ENCODE assay signal across 8 mouse cellular contexts in the genomic region with DNA sequence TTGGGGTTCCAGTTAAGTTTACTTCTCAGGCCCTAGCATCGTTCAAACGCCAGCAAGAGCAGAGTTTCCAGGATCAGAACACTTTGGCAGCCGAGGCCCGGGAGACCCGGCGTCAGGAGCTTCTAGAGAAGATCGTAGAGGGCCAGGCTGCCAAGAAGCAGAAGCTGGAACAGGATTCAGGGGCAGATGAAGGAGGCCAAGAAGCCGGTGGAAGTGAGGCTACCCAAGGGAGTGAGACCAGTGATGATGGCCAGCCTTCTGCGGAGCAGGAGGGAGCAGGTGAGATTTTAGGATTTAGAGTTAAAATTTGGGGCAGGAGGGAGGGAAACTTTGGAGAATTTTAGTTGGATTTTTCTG. TPM values are rescaled to one million over a fixed set of nuclear protein-coding genes. Genes with fewer than 3 reads are reported as not detected.
DNase-seq lines count a peak whose midpoint lies in the region; ATAC-seq and TF ChIP-seq lines count a peak whose summit lies in the region.
"Not testable (repeated sequence)": the region's sequence is repeated elsewhere in the genome, so short reads cannot be mapped to it uniquely, and the experiment has no call there.

No protein-coding gene starts in this region.

- H3K36me3 ChIP-seq in E14TG2a.4 (ENCODE audit: insufficient read depth, low read length) = peaks cover 60% of the 10 kb centered on the region
- H3K36me3 ChIP-seq in forebrain, embryonic 14.5 days (ENCODE audit: control insufficient read depth, insufficient read depth, low read length) = peaks cover 40% of the 10 kb centered on the region
- H3K36me3 ChIP-seq in heart, embryonic 16.5 days (ENCODE audit: control insufficient read depth, insufficient read depth) = peaks cover 30% of the 10 kb centered on the region
- not testable (repeated sequence) for H3K36me3 ChIP-seq in kidney, adult 2 months (ENCODE audit: control insufficient read depth, insufficient read depth, low read length); liver, embryonic 11.5 days (ENCODE audit: control insufficient read depth, insufficient read depth, low read length)
- H3K36me3 ChIP-seq in midbrain, embryonic 10.5 days = peaks cover 54% of the 10 kb centered on the region

- H3K4me2 ChIP-seq in forebrain, embryonic 14.5 days (ENCODE audit: low read length) = peak overlapping the region; percentile 70
- H3K4me2 ChIP-seq in heart, embryonic 16.5 days (ENCODE audit: low read depth, low read length) = peak overlapping the region; percentile 70
- H3K4me2 ChIP-seq in liver, embryonic 11.5 days = peak overlapping the region; percentile 98

- H3K9me3 ChIP-seq in E14TG2a.4 (ENCODE audit: low read length); forebrain, embryonic 14.5 days (replicated peaks; ENCODE audit: control insufficient read depth, low read length); heart, embryonic 16.5 days (replicated peaks; ENCODE audit: control insufficient read depth, low read length); liver, embryonic 11.5 days (ENCODE audit: control insufficient read depth, low read length); midbrain, embryonic 10.5 days (replicated peaks): not testable (repeated sequence)

- not testable (repeated sequence) for TF ChIP-seq POLR2A in kidney, adult 2 months (IDR thresholded peaks at IDR 0.05; ENCODE audit: low read depth, low read length)

- TF ChIP-seq CTCF in E14TG2a.4 (conservative IDR thresholded peaks at IDR 0.05; ENCODE audit: low read length); kidney, adult 2 months (conservative IDR thresholded peaks at IDR 0.05; ENCODE audit: insufficient read depth, insufficient read length, low read depth, low read length): not testable (repeated sequence)

- H3K4me3 ChIP-seq in E14TG2a.4 (replicated peaks; ENCODE audit: low read length) = peak overlapping the region; percentile 92
- peak overlapping the region; percentile 69 for H3K4me3 ChIP-seq in forebrain, embryonic 14.5 days (ENCODE audit: low read depth, low read length)
- H3K4me3 ChIP-seq in heart, embryonic 16.5 days (ENCODE audit: low read length) = peak overlapping the region; percentile 83
- peak overlapping the region; percentile 64 for H3K4me3 ChIP-seq in kidney, adult 2 months (ENCODE audit: insufficient read depth, low read depth, low read length)
- peak overlapping the region; percentile 76 for H3K4me3 ChIP-seq in liver, embryonic 11.5 days (ENCODE audit: low read depth, low read length)
- H3K4me3 ChIP-seq in midbrain, embryonic 10.5 days = peak overlapping the region; percentile 83

- peaks cover 27% of the 10 kb centered on the region for H3K4me1 ChIP-seq in E14TG2a.4 (replicated peaks; ENCODE audit: low read depth, low read length)
- peaks cover 15% of the 10 kb centered on the region for H3K4me1 ChIP-seq in forebrain, embryonic 14.5 days (ENCODE audit: control insufficient read depth, insufficient read depth, low read length)
- H3K4me1 ChIP-seq in heart, embryonic 16.5 days (ENCODE audit: control insufficient read depth, insufficient read depth, low read length) = peaks cover 11% of the 10 kb centered on the region
- not testable (repeated sequence) for H3K4me1 ChIP-seq in kidney, adult 2 months (ENCODE audit: control insufficient read depth, insufficient read depth, low read length)
- H3K4me1 ChIP-seq in liver, embryonic 11.5 days (replicated peaks; ENCODE audit: control insufficient read depth, insufficient read depth, low read length) = peaks cover 12% of the 10 kb centered on the region
- peaks cover 25% of the 10 kb centered on the region for H3K4me1 ChIP-seq in midbrain, embryonic 10.5 days

- DNase-seq in cerebellum, postnatal 10 days = peak; percentile 55 to 61
- not testable (repeated sequence) for DNase-seq in forebrain, embryonic 14.5 days (ENCODE audit: low spot score); liver, embryonic 11.5 days (ENCODE audit: low spot score); midbrain, embryonic 10.5 days (ENCODE audit: low spot score)
- peak; percentile 23 for DNase-seq in kidney, adult 2 months
- DNase-seq in ovary, postnatal 10 days (ENCODE audit: low spot score) = peak; percentile 15

- H3K9ac ChIP-seq in forebrain, embryonic 14.5 days (ENCODE audit: low read length) = peak overlapping the region; percentile 91
- peak overlapping the region; percentile 90 for H3K9ac ChIP-seq in heart, embryonic 16.5 days (ENCODE audit: low read length)
- H3K9ac ChIP-seq in liver, embryonic 11.5 days (ENCODE audit: low read depth, low read length) = peak overlapping the region; percentile 70

- 4% methylated on average over 9 of the region's 9 CpGs for WGBS in forebrain, embryonic 14.5 days
- 5% methylated on average over 9 of the region's 9 CpGs for WGBS in heart, embryonic 16.5 days
- 4% methylated on average over 9 of the region's 9 CpGs for WGBS in kidney, adult 2 months
- 10% methylated on average over 9 of the region's 9 CpGs for WGBS in liver, embryonic 11.5 days
- WGBS in midbrain, embryonic 10.5 days = 15% methylated on average over 9 of the region's 9 CpGs

- peaks cover 13% of the 10 kb centered on the region for H3K27me3 ChIP-seq in E14TG2a.4 (ENCODE audit: insufficient read depth, low read length)
- not testable (repeated sequence) for H3K27me3 ChIP-seq in forebrain, embryonic 14.5 days (replicated peaks; ENCODE audit: control insufficient read depth, insufficient read depth, low read length); heart, embryonic 16.5 days (ENCODE audit: control insufficient read depth, insufficient read depth, low read length); kidney, adult 2 months (replicated peaks; ENCODE audit: control insufficient read depth, insufficient read depth, low read length); liver, embryonic 11.5 days (replicated peaks; ENCODE audit: control insufficient read depth, insufficient read depth, low read length); midbrain, embryonic 10.5 days (ENCODE audit: low read depth, poor library complexity, severe bottlenecking)

- not testable (repeated sequence) for H3K27ac ChIP-seq in forebrain, embryonic 14.5 days (ENCODE audit: low read depth, low read length)
- peak overlapping the region; percentile 92 for H3K27ac ChIP-seq in heart, embryonic 16.5 days (ENCODE audit: low read length)
- peak overlapping the region; percentile 49; the same call in 1 of the 2 replicates for H3K27ac ChIP-seq in kidney, adult 2 months (ENCODE audit: insufficient read depth, low read depth, low read length)
- 0 out of 2 replicates have a peak overlapping the region, but pooled peaks have one; percentile 95 for H3K27ac ChIP-seq in liver, embryonic 11.5 days (ENCODE audit: low read depth, low read length)
- peak overlapping the region; percentile 92 for H3K27ac ChIP-seq in midbrain, embryonic 10.5 days (replicated peaks)

- not testable (repeated sequence) for ATAC-seq in forebrain, embryonic 14.5 days; heart, embryonic 16.5 days (replicated peaks; ENCODE audit: extremely low read depth, insufficient read depth, low FRiP score); liver, embryonic 11.5 days (replicated peaks; ENCODE audit: low FRiP score)

RNA-seq across cellular contexts. Expression of gene Mboat7, which starts 1.6 kb away (rescaled TPM):
- 35.1 and 49.3 TPM in 2 replicates for polyA plus RNA-seq in forebrain, embryonic 14.5 days (2014; fragmentation: Nextera tagmentation; extraction: Ambion mirVana)
- polyA plus RNA-seq in heart, embryonic 16.5 days (2015; fragmentation: Nextera tagmentation; extraction: Ambion mirVana) = 35.8 and 37.8 TPM in 2 replicates
- 56.2 and 61.4 TPM in 2 replicates for polyA plus RNA-seq in kidney, adult 2 months (2012; rRNA removed)
- polyA plus RNA-seq in liver, embryonic 11.5 days (2014; fragmentation: Nextera tagmentation; extraction: Ambion mirVana) = 35.7 and 36.7 TPM in 2 replicates
- 30.6 and 32.5 TPM in 2 replicates for polyA plus RNA-seq in midbrain, embryonic 10.5 days (2016; fragmentation: Nextera tagmentation; extraction: Ambion mirVana)

RNA-seq across cellular contexts. Expression of gene Tsen34, which starts 2.3 kb away (rescaled TPM):
- 233 TPM in 2 replicates for polyA plus RNA-seq in forebrain, embryonic 14.5 days (2014; fragmentation: Nextera tagmentation; extraction: Ambion mirVana)
- polyA plus RNA-seq in heart, embryonic 16.5 days (2015; fragmentation: Nextera tagmentation; extraction: Ambion mirVana) = 207 and 237 TPM in 2 replicates
- polyA plus RNA-seq in kidney, adult 2 months (2012; rRNA removed) = 88.2 and 105 TPM in 2 replicates
- polyA plus RNA-seq in liver, embryonic 11.5 days (2014; fragmentation: Nextera tagmentation; extraction: Ambion mirVana) = 103 and 106 TPM in 2 replicates
- polyA plus RNA-seq in midbrain, embryonic 10.5 days (2016; fragmentation: Nextera tagmentation; extraction: Ambion mirVana) = 251 and 266 TPM in 2 replicates

RNA-seq across cellular contexts. Expression of gene Rps9, which starts 8.9 kb away (rescaled TPM):
- polyA plus RNA-seq in forebrain, embryonic 14.5 days (2014; fragmentation: Nextera tagmentation; extraction: Ambion mirVana) = 1,006 and 1,170 TPM in 2 replicates
- 814 and 845 TPM in 2 replicates for polyA plus RNA-seq in heart, embryonic 16.5 days (2015; fragmentation: Nextera tagmentation; extraction: Ambion mirVana)
- polyA plus RNA-seq in kidney, adult 2 months (2012; rRNA removed) = 1,031 and 1,047 TPM in 2 replicates
- polyA plus RNA-seq in liver, embryonic 11.5 days (2014; fragmentation: Nextera tagmentation; extraction: Ambion mirVana) = 1,767 and 1,846 TPM in 2 replicates
- 1,174 and 1,339 TPM in 2 replicates for polyA plus RNA-seq in midbrain, embryonic 10.5 days (2016; fragmentation: Nextera tagmentation; extraction: Ambion mirVana)

RNA-seq across cellular contexts. Expression of gene Tmc4, which starts 17.6 kb away (rescaled TPM):
- 1.8 and 2.1 TPM in 2 replicates for polyA plus RNA-seq in forebrain, embryonic 14.5 days (2014; fragmentation: Nextera tagmentation; extraction: Ambion mirVana)
- 7.0 and 7.3 TPM in 2 replicates for polyA plus RNA-seq in heart, embryonic 16.5 days (2015; fragmentation: Nextera tagmentation; extraction: Ambion mirVana)
- 45.5 and 62.2 TPM in 2 replicates for polyA plus RNA-seq in kidney, adult 2 months (2012; rRNA removed)
- polyA plus RNA-seq in liver, embryonic 11.5 days (2014; fragmentation: Nextera tagmentation; extraction: Ambion mirVana) = 10.0 and 12.1 TPM in 2 replicates
- 3.1 TPM in 2 replicates for polyA plus RNA-seq in midbrain, embryonic 10.5 days (2016; fragmentation: Nextera tagmentation; extraction: Ambion mirVana)

RNA-seq across cellular contexts. Expression of gene Pirb, which starts 25.3 kb away (rescaled TPM):
- polyA plus RNA-seq in forebrain, embryonic 14.5 days (2014; fragmentation: Nextera tagmentation; extraction: Ambion mirVana) = 0.10 and 0.19 TPM in 2 replicates
- polyA plus RNA-seq in heart, embryonic 16.5 days (2015; fragmentation: Nextera tagmentation; extraction: Ambion mirVana) = 0.76 and 1.3 TPM in 2 replicates
- polyA plus RNA-seq in kidney, adult 2 months (2012; rRNA removed) = 3.2 and 5.4 TPM in 2 replicates
- polyA plus RNA-seq in liver, embryonic 11.5 days (2014; fragmentation: Nextera tagmentation; extraction: Ambion mirVana) = 1.0 and 1.3 TPM in 2 replicates
- 0.12 and 0.25 TPM in 2 replicates for polyA plus RNA-seq in midbrain, embryonic 10.5 days (2016; fragmentation: Nextera tagmentation; extraction: Ambion mirVana)
